Mouse (Mus musculus): ENCODE measurements at regions not wholly inside any gene's neighbourhood (a gene's known extent, or its start where the extent isn't known, plus 50 kb on each side); places are given as distances from the start of the nearest gene placed in this dataset.

DNA sequence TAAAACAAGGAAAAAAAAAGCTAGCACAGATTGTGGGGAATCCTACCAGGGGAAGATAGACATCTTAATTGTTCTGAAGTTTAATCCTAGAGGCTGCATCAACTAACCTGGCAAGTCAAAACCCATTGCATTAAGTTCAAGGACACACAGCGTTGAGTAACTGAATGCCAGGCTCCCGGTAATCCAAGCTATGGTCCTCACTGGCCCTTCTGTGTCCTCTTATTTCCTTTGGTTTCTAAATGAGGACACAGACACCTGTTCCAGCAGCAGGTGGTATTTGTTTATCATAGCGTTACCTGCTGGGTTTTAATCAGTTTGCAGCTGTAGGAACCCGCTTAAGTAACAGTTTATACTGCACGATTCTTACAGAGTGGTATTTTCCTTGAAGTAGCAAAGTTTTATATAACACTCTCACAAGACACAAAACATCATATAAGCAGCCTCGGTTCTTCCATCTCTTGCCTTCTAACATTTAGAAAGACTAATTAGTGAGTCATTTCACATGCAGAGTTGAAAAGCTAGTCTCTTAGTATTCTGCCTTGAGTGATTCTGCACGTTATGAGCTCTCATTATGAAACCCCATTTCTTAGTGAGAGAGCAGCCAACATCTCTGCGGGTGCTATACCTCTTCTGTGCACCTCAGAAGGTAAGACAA, 1832.0 kb upstream of the Pcdh7 start:
- POLR2A ChIA-PET: no interaction called here

DNA sequence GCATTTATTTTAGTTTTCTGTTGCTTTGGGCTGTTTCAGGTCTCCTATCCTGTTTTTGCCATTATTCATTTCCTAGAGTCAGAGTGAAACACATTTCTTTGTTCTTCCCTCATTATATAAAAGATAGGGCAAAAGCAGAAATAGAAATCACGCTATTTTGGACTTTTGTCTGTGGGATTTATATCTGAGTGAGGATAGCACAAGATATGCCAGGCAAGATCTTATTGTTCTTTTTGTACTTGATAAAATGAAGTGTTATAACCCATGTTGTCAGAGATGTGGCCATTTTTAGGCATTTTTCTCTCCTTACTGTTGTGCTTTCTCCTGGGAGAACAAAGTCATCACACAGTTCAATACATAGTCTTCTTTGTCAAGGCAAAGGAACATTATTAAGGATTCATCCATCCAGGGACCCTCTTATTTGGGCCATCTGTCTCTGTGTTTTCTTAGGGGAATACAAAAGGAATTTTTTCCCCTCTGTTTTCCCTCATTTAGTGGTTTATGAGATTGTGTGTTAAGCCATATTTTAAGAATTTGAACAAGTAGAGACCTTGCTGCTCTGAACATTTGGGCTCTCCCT, 1825.9 kb upstream of the Pcdh7 start:
- CTCF ChIA-PET: no interaction called here
- POLR2A ChIA-PET: no interaction called here

More for the DNA sequence above, 1832.0 kb upstream of the Pcdh7 start:
- CTCF ChIA-PET: no interaction called here

DNA sequence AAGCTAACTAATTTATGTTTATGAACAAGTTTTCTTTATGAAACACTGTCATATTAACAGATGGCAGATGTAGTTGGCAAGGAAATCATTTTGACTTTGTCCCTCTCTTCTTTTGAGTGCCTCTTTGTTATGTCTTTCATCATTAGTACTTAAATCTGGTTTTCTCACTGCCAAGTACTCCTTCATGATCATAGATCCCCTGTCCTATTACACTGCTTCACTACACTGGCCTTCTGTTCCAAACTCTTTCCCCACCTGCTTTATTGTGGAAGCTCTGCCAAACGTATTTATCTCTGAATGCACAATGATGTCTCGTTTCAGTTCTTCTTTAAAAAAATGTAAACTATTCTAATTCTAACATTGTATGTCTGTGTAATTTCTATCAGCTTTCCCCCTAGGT, 1776.3 kb upstream of the Pcdh7 start:
- POLR2A ChIA-PET: no interaction called here

DNA sequence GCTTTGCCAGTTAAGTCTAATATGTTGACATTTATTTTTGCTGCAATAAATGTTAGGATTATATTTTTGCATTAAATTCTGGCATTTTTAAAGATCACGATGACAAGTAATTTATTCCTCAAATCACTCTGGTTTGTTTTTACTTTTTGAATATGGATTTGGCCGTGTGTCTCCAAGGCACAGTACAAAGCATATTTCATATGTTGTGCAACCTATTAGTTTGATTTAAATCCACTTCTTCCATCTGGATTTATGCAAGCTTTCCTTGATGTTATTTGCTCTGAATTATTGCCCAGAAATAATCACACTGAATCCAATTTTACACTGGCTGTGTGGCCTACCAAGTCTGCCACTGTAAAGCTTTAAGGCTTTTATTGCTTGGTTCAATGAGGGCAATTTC, 1741.3 kb upstream of the Pcdh7 start:
- ChIA-PET POLR2A (no interaction called here), CTCF (no interaction called here)

More for the DNA sequence above, 1776.3 kb upstream of the Pcdh7 start:
- CTCF ChIA-PET: no interaction called here

DNA sequence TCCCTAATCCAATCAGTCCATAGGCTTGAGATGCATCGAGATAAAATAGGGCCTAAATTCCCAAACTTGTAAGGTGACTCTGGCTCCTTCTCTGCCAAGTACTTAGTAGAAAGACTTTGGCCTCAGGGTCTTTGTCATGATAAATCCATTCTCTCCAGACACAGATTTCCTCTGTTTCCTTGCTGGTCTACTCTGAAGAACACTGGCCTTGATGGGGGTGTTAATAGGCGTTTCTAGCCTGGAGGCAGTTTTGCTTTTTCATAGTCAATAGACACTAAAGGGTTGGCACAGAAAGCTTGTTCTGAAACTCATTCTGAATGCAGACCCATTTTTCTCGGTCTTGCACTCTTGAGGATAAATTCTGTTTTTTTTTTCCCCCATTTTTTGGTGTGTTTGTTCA, 1709.9 kb upstream of the Pcdh7 start:
- ChIA-PET CTCF (no interaction called here), POLR2A (interaction anchor here in 1 of 4 experiments (1.1 kb wide), 1 partner anchor 22 kb away, joined by 3 read pairs; no protein-coding TSS in a partner anchor)

DNA sequence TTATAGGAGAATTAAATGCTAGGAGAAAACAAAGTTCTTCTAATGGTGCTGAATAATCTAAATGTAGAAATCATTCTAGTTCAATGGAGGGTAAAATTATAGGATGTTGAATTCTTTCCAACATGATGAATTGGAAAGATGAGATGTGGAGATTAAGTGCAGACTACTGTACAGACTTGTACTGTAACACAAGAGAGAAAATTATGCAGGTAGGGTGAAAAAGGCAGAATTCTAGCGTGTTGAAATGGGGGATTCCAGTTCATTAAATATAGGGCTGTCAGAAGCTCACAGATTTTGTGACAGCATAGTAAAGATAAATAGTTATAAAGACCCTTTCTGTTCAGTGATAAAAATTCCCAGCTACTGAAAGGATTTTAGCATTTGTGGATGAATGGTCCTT, 1697.3 kb upstream of the Pcdh7 start:
- ChIA-PET POLR2A (no interaction called here), CTCF (no interaction called here)
